Mouse (Mus musculus) megakaryocyte, embryonic 14.5 days (primary cell): ENCODE measurements around the gene Tnfrsf23.

Experiments used
- FLI1 ChIP-seq: IDR thresholded peaks from 2 replicates; pipeline ENCODE4 v1.6.1; 2012; ENCODE audit warnings: low read length, inconsistent platforms, mixed read lengths
- GATA1 ChIP-seq: IDR thresholded peaks from 3 replicates; pipeline ENCODE4 v1.6.1; 2012; ENCODE audit warnings: mixed read lengths, low read length, inconsistent platforms, borderline replicate concordance

DNA sequence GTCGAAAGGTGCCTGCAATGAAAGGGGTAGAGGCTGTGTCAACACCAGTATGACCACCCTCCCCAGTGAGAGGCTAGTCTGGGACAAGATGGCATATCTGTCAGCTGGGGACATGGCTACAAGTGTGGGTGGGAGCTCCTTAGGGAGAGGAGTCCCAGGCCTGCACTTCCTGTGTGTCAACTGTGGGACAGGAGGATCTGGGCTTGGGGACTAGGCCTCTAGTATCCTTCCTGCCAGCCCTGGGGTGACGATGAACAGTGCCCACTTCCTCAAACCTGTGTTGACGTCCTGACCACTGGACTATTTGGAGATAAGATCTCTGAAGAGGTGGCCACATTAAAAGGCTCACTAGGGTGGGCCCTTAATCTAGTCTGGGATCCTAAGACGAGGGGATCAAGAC lies 4.3 kb upstream of the Tnfrsf23 start:
- no peak for TF ChIP-seq GATA1
- no peak for TF ChIP-seq FLI1
